Mouse (Mus musculus) lung, postnatal 0 days (tissue): ENCODE results near the gene Pabpc4. TPM values are rescaled to one million over a fixed set of nuclear protein-coding genes. Genes with fewer than 3 reads are reported as not detected.
A peak's percentile ranks its signal among the peaks of the same experiment; 100 is the strongest.
"Not testable (repeated sequence)": the region's sequence is repeated elsewhere in the genome, so short reads cannot be mapped to it uniquely, and the experiment has no call there.

Experiments
- ATAC-seq: fragments of 200-750 bp; cut with Nextera tagmentation; 2 replicates; pipeline ENCODE4 v1.8.0; 2017; ENCODE audit warnings: moderate library complexity
- DNase-seq: peaks from one replicate; pipeline ENCODE4 v3.0.0-alpha.2; 2016; ENCODE audit warnings: low spot score
- H3K27ac ChIP-seq: fragments of 300-500 bp; sonication (generic); 2 replicates; pipeline ENCODE4 v1.5.1; 2014; ENCODE audit warnings: antibody characterized with exemption, mild to moderate bottlenecking, low read length, mixed read lengths
- H3K27me3 ChIP-seq: fragments of 300-500 bp; sonication (generic); replicated peaks from 2 replicates; pipeline ENCODE4 v1.6.1; 2014; ENCODE audit warnings: low read length, mixed read lengths; ENCODE audit not compliant: insufficient read depth
- H3K36me3 ChIP-seq: fragments of 300-500 bp; sonication (generic); 2 replicates; pipeline ENCODE4 v1.6.1; 2014; ENCODE audit warnings: low read length, mixed read lengths; ENCODE audit not compliant: insufficient read depth
- H3K4me1 ChIP-seq: fragments of 300-500 bp; sonication (generic); 2 replicates; pipeline ENCODE4 v1.6.1; 2014; ENCODE audit warnings: antibody characterized with exemption, low read depth, low read length, mixed read lengths; ENCODE audit not compliant: insufficient read depth
- H3K4me2 ChIP-seq: fragments of 300-500 bp; sonication (generic); replicated peaks from 2 replicates; pipeline ENCODE4 v1.6.1; 2014; ENCODE audit warnings: low read depth, mild to moderate bottlenecking, low read length, moderate library complexity, mixed read lengths
- H3K4me3 ChIP-seq: fragments of 300-500 bp; sonication (generic); 2 replicates; pipeline ENCODE4 v1.5.1; 2014; ENCODE audit warnings: low read depth, low read length
- H3K9ac ChIP-seq: fragments of 300-500 bp; sonication (generic); replicated peaks from 2 replicates; pipeline ENCODE4 v1.6.1; 2014; ENCODE audit warnings: low read depth, mild to moderate bottlenecking
- H3K9me3 ChIP-seq: fragments of 300-500 bp; sonication (generic); 2 replicates; pipeline ENCODE4 v1.6.1; 2016; ENCODE audit warnings: low read length, mixed read lengths
- CTCF ChIP-seq: IDR thresholded peaks from 2 replicates; pipeline ENCODE4 v1.5.1; 2016; ENCODE audit warnings: antibody characterized with exemption, mild to moderate bottlenecking
- EP300 ChIP-seq: IDR thresholded peaks from 2 replicates; pipeline ENCODE4 v1.6.1; 2016; ENCODE audit warnings: antibody characterized with exemption, mild to moderate bottlenecking, control low read depth
- WGBS: fragments of 180-500 bp; shearing (Covaris S2); extraction: QIAGEN DNeasy Blood & Tissue Kit; methylation state at CpG from one replicate; pipeline ENCODE4 v1.1.7; 2014; 5-methylcytosine and 5-hydroxymethylcytosine counted together
- polyA plus RNA-seq: library from polyadenylated mRNA; unstranded; fragments of >200 nt; fragmentation: Nextera tagmentation; extraction: Ambion mirVana; gene quantifications from 2 replicates; pipeline ENCODE4 v1.2.1, GENCODE M21; 2015

Pabpc4 gene
- polyA plus RNA-seq, 1 experiment from 2014 or later, result 11.4 TPM

GRCm38 (mm10) chr4:123260071-123260746 is 1.9 kb upstream of the Pabpc4 start:
- H3K9ac ChIP-seq, result no peak overlapping the region
- DNase-seq (no peak), ATAC-seq (no peak)
- no peak overlapping the region for H3K4me2 ChIP-seq
- H3K27ac ChIP-seq, result no peak overlapping the region
- TF ChIP-seq EP300, result no peak
- TF ChIP-seq CTCF, result no peak
- no peaks in the 10 kb centered on the region for H3K36me3 ChIP-seq
- no peaks in the 10 kb centered on the region for H3K4me1 ChIP-seq
- no peaks in the 10 kb centered on the region for H3K27me3 ChIP-seq
- H3K9me3 ChIP-seq, result no peaks in the 10 kb centered on the region
- H3K4me3 ChIP-seq, result no peak overlapping the region
- 27% methylated on average over 8 of the region's 8 CpGs for WGBS

- no peak for TF ChIP-seq CTCF
- no peak for TF ChIP-seq EP300
- no peak overlapping the region for H3K27ac ChIP-seq
Observed at GRCm38 (mm10) chr4:123271063-123271462, 8.9 kb downstream of the Pabpc4 start.

GRCm38 (mm10) chr4:123280117-123280516 is 18.0 kb downstream of the Pabpc4 start:
- no peak for ATAC-seq
- no peak overlapping the region for H3K4me2 ChIP-seq
- no peaks in the 10 kb centered on the region for H3K9me3 ChIP-seq
- H3K36me3 ChIP-seq, result no peaks in the 10 kb centered on the region
- H3K4me3 ChIP-seq, result no peak overlapping the region
- TF ChIP-seq EP300 (no peak), CTCF (no peak)
- H3K27ac ChIP-seq, result no peak overlapping the region
- peaks cover 13% of the 10 kb centered on the region; the same call in 1 of the 2 replicates for H3K4me1 ChIP-seq
- H3K27me3 ChIP-seq, result no peaks in the 10 kb centered on the region
- WGBS, result 63% methylated on average over 3 of the region's 3 CpGs
- H3K9ac ChIP-seq, result no peak overlapping the region
- no peak for DNase-seq

More at GRCm38 (mm10) chr4:123271063-123271462, 8.9 kb downstream of the Pabpc4 start:
- 80% methylated on average over 3 of the region's 3 CpGs for WGBS
- Histone ChIP-seq H3K4me2 (no peak overlapping the region), H3K4me3 (no peak overlapping the region), H3K27me3 (no peaks in the 10 kb centered on the region), H3K36me3 (no peaks in the 10 kb centered on the region), H3K9me3 (no peaks in the 10 kb centered on the region), H3K9ac (no peak overlapping the region), H3K4me1 (no peaks in the 10 kb centered on the region)
- no peak for ATAC-seq
- no peak for DNase-seq

- H3K9ac ChIP-seq, result peak overlapping the region; percentile 16; the same call in 1 of the 2 replicates
- WGBS, result under 1% methylated on average over 25 of the region's 25 CpGs
- H3K36me3 ChIP-seq, result no peaks in the 10 kb centered on the region
- H3K4me2 ChIP-seq, result peak overlapping the region; percentile 57
- no peaks in the 10 kb centered on the region for H3K27me3 ChIP-seq
- H3K9me3 ChIP-seq, result no peaks in the 10 kb centered on the region
- TF ChIP-seq CTCF (peak; percentile 91), EP300 (no peak)
- H3K4me1 ChIP-seq, result peaks cover 13% of the 10 kb centered on the region; the same call in 1 of the 2 replicates
- H3K4me3 ChIP-seq, result peak overlapping the region; percentile 40
- DNase-seq, result peak; percentile 94
- no peak overlapping the region; the same call in 1 of the 2 replicates for H3K27ac ChIP-seq
- peak; percentile 98 for ATAC-seq
Observed at GRCm38 (mm10) chr4:123282500-123282899, 20.3 kb downstream of the Pabpc4 start.

- under 1% methylated on average over 31 of the region's 55 CpGs for WGBS
- Histone ChIP-seq H3K9ac (0 out of 2 replicates have a peak overlapping the region, but pooled peaks have one; percentile 16), H3K4me2 (peak overlapping the region; percentile 57), H3K4me3 (peak overlapping the region; percentile 40), H3K4me1 (peaks cover 13% of the 10 kb centered on the region; the same call in 1 of the 2 replicates)
- not testable (repeated sequence) for H3K36me3 ChIP-seq, H3K27ac ChIP-seq, H3K27me3 ChIP-seq, H3K9me3 ChIP-seq
- DNase-seq (peak; percentile 31), ATAC-seq (peak; percentile 75)
Observed at GRCm38 (mm10) chr4:123282915-123283674, 20.9 kb downstream of the Pabpc4 start.

- 0% methylated on average over 12 of the region's 15 CpGs for WGBS
- peak overlapping the region; percentile 40 for H3K4me3 ChIP-seq
- H3K27ac ChIP-seq, H3K27me3 ChIP-seq, H3K36me3 ChIP-seq, H3K9ac ChIP-seq, H3K9me3 ChIP-seq: not testable (repeated sequence)
- peak overlapping the region; percentile 57 for H3K4me2 ChIP-seq
- ATAC-seq, result peak; percentile 35
- DNase-seq, result peak; percentile 44
- H3K4me1 ChIP-seq, result peaks cover 13% of the 10 kb centered on the region; the same call in 1 of the 2 replicates
Observed at GRCm38 (mm10) chr4:123283675-123284064, 21.5 kb downstream of the Pabpc4 start.
